Mouse (Mus musculus) cerebellum, postnatal 10 days (tissue): Measurements from ENCODE around the gene Scd1.

ENCODE experiments used
- DNase-seq, 2 experiments: peaks; one replicate each; pipeline ENCODE4 v3.0.0; 2021; ENCODE audit warnings: mixed read lengths in 2 of 2

The Scd1 gene

GRCm38 (mm10) chr19:44407341-44408222 is at the start of gene Scd1:
TSS of gene Scd1 (minus strand) at chr19:44407879.
- peak; percentile 86 for DNase-seq

DNA sequence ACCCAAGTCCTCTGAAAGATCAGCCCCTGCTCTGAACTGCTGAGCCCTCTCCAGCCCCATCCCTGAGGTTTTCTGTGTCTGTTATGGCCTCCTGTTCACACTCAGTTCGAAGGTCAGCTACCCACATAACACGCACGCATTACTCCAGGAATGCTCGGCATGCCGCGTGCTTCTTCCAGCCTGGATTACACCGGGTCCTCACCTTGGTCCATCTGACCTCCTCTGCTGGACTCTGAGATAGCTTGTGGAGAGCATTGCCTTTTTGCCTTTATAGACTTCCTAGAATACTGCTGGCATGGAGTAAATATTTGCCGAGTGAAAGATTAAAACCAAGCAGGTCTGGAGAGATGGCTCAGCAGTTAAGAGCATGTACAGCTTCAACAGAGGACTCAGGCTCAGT is 47.7 kb upstream of the Scd1 start:
- DNase-seq: no peak

GRCm38 (mm10) chr19:44454862-44455261 is 47.2 kb upstream of the Scd1 start:
- no peak for DNase-seq

- DNase-seq: no peak
Measured at GRCm38 (mm10) chr19:44447927-44448326, 40.2 kb upstream of the Scd1 start.

GRCm38 (mm10) chr19:44445755-44446154 is 38.1 kb upstream of the Scd1 start:
- no peak for DNase-seq

- no peak for DNase-seq
Measured at GRCm38 (mm10) chr19:44439302-44439701, 31.6 kb upstream of the Scd1 start.

DNA sequence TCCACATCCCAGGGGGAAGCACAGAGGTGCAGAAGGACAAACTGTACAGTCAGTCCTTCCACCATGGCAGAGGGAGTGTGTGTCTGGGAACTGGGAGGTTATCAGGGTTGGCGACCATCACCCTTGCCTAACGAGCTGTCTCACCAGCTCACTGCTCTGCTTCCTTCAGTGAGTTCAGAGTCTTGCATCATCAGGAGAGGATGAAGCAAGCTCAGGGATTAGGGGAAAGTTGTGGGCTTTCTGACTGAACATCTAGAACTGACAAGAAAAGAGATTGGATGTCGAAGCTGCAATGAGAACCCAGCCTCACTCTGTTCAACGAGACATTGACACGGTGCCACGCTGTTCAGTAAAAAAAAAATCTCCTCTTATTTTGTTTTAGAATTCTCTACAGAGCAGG is 30.3 kb upstream of the Scd1 start:
- no peak for DNase-seq

- DNase-seq: no peak
Measured at GRCm38 (mm10) chr19:44432084-44432483, 24.4 kb upstream of the Scd1 start.

- no peak for DNase-seq
Measured at GRCm38 (mm10) chr19:44427721-44428120, 20.0 kb upstream of the Scd1 start.

DNA sequence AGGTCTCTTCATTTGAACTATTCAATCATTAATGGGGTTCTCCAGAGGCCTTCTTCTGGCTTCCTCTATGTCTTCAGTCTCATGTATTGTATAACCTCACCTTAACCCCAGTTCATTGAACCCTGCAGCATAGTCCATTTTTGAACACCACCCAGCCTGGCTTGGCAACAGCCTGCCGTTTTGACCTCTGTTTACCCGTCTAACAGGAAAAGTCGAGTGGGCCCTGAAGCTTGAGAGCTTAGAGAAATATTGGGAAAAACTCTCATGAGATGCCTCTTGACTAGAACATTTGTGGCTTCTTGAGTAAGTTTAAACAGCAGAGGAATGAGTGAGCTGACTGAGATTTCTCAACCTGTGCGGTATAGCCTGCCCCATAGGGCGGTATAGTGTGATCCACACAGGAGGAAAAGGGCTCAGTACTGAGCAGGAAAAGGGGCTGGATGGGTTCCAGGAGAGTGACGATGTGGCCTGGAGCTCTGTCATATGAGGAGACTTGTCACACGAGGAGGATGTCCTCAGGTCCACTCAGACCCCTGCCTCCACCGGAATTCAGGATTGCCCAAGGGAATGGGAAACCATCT is 14.5 kb upstream of the Scd1 start:
- DNase-seq: peak in 1 of 2 experiments; percentile 47

DNA sequence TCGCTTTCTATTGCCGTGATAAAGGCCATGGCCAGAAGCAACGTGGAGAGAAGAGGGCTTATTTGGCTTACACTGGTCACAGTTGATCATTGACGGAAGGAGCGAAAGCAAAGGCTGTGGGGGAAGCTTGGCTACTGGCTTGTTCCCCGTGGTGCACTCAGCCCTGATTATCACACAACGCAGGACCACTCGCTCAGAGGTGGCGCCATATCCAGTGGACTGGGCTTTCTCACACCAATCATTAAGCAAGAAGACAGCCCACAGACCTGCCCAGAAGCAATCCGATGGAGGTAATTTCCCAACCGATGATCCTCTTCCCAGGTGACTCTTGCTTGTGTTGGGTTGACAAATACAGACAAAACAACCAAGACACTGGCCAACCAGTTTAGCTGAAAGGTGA is 11.9 kb upstream of the Scd1 start:
- no peak for DNase-seq

GRCm38 (mm10) chr19:44418945-44419344 is 11.3 kb upstream of the Scd1 start:
- DNase-seq: peak; percentile 85 to 89

DNA sequence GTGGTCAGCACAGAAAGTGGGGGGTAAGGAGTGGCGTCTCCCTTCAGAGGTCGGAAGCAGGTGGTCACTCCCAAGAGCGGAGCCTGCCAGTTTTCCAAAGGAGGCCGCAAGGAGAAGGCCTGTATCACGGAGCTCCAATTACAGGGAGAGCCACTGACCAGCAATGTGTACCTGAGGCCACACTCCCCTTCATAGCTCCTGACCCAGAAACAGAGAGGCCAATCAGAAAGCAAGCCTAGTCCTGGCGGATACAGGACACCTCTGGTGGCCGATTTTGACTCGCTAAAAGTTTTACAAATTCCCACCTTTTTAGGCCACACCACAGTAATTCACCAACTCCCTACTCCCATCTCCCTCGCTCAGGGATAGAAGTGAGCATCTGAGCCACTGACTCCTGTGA is 10.9 kb upstream of the Scd1 start:
- DNase-seq: no peak

- no peak for DNase-seq
Measured at GRCm38 (mm10) chr19:44418061-44418460, 10.4 kb upstream of the Scd1 start.

- no peak for DNase-seq
Measured at GRCm38 (mm10) chr19:44417448-44417847, 9.8 kb upstream of the Scd1 start.

DNA sequence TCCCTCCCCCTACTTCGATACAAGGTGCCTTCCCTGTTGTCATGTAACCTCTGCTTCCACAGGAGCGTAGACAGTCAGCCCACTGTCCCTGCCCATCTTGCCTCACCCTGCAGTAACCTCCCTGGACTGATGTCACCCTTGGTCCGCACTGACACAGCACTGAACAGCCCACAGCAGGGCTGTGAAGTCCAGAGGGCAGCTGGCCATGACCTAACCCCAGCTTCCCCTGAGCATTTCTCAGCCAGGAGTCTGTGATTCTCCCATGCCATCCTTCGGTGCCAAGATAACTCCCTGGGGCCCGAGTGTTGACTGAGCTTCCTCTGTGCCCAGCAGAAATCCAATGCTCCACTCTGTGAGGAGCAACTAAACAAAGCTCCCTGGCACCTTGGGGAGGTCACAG is 8.6 kb upstream of the Scd1 start:
- no peak for DNase-seq

GRCm38 (mm10) chr19:44415464-44415863 is 7.8 kb upstream of the Scd1 start:
- no peak for DNase-seq

- DNase-seq: no peak
Measured at GRCm38 (mm10) chr19:44410269-44410992, 2.8 kb upstream of the Scd1 start.

DNA sequence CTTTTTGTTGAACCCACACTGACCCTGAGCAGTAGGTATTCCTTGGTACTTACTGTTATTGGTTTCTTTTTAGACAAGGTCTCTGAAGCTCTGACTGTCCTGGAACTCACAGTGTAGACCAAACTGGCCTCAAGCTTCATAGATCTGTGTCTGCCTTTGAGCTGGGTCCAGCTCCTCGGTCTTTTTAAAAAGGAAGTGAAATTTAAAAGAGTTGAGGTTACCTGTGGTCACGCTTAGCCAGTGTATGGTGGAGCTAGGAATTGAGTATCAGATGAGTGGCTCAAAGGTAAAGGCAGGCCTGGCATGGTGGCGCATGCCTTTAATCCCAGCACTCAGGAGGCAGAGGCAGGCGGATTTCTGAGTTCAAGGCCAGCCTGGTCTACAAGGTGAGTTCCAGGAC is 916 bp upstream of the Scd1 start:
- DNase-seq: no peak

DNA sequence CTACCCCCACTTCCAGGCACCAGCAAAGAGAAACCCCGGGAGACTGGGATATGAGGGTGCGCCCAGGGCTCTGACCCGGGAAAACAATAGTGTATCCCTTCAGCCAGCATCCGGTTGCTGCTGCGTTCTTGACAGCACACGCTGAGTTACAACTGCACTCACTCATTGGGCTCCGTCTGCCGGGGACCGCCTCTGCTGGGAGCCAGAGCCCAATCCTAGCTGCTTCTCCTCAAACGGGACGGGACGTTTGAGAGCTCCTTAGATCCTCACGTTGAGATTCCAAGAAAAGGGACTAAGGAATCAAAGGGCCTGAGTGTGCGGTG is 505 bp upstream of the Scd1 start:
- peak; percentile 62 to 66 for DNase-seq

DNA sequence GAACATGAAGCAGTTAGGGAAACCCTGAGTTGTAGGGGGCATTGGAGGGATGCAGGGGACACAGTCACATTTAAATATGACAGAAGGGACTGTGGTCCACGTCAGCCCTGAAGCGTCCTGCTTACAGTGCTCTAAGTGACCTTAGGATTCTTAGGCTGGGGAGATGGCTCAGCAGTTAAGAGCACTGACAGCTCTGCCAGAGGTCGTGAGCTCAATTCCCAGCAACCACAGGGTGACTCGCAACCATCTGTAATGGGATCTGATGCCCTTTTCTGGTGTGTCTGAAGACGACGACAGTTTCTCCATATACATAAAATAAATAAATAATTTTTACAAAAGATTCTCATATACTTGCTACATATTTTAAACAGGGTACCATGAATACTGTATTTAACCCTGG is 4.1 kb downstream of the Scd1 start:
- no peak for DNase-seq

- peak; percentile 81 to 82 for DNase-seq
Measured at GRCm38 (mm10) chr19:44400484-44401197, 7.0 kb downstream of the Scd1 start.

- peak; percentile 38 to 56 for DNase-seq
Measured at GRCm38 (mm10) chr19:44400076-44400475, 7.6 kb downstream of the Scd1 start.
